Mouse (Mus musculus): ENCODE data around the gene Zfp637. TPM values are rescaled to one million over a fixed set of nuclear protein-coding genes. Genes with fewer than 3 reads are reported as not detected.
"Not testable (repeated sequence)": the region's sequence is repeated elsewhere in the genome, so short reads cannot be mapped to it uniquely, and the experiment has no call there.

Gene Zfp637
- 10 to 100 TPM; 26.8 to 35.7 (median 33.1) TPM for polyA plus RNA-seq (2017; shearing (Covaris generic))

GRCm38 (mm10) chr6:117840686-117841510 is at the start of gene Zfp637:
Gene Zfp637 (plus strand): TSS chr6:117841180.
- peak; percentile 96 for ATAC-seq

- no peak for ATAC-seq
These were observed 45.7 kb upstream of the Zfp637 start for GRCm38 (mm10) chr6:117795251-117795650.

GRCm38 (mm10) chr6:117800824-117801223 is 40.2 kb upstream of the Zfp637 start:
- no peak for ATAC-seq

GRCm38 (mm10) chr6:117801801-117802200 is 39.2 kb upstream of the Zfp637 start:
- ATAC-seq = no peak

- no peak for ATAC-seq
These were observed 33.2 kb upstream of the Zfp637 start for GRCm38 (mm10) chr6:117807756-117808155.

- no peak for ATAC-seq
These were observed 31.2 kb upstream of the Zfp637 start for GRCm38 (mm10) chr6:117809816-117810215.

GRCm38 (mm10) chr6:117810717-117811116 is 30.3 kb upstream of the Zfp637 start:
- ATAC-seq = no peak

- ATAC-seq = no peak
These were observed 29.7 kb upstream of the Zfp637 start for GRCm38 (mm10) chr6:117811256-117811655.

GRCm38 (mm10) chr6:117814681-117815080 is 26.3 kb upstream of the Zfp637 start:
- ATAC-seq = no peak

- ATAC-seq = no peak
These were observed 23.9 kb upstream of the Zfp637 start for GRCm38 (mm10) chr6:117817108-117817541.

- ATAC-seq = no peak
These were observed 20.7 kb upstream of the Zfp637 start for GRCm38 (mm10) chr6:117820327-117820726.

- peak; percentile 72 for ATAC-seq
These were observed 15.6 kb upstream of the Zfp637 start for GRCm38 (mm10) chr6:117825369-117825768.

- ATAC-seq = no peak
These were observed 12.7 kb upstream of the Zfp637 start for GRCm38 (mm10) chr6:117828273-117828672.

- no peak for ATAC-seq
These were observed 553 bp downstream of the Zfp637 start for GRCm38 (mm10) chr6:117841511-117841955.

- ATAC-seq = no peak
These were observed 3.6 kb downstream of the Zfp637 start for GRCm38 (mm10) chr6:117844597-117844996.

GRCm38 (mm10) chr6:117846671-117847070 is 5.7 kb downstream of the Zfp637 start:
- not testable (repeated sequence) for ATAC-seq

- ATAC-seq = no peak
These were observed 6.8 kb downstream of the Zfp637 start for GRCm38 (mm10) chr6:117847772-117848171.

GRCm38 (mm10) chr6:117848577-117848976 is 7.6 kb downstream of the Zfp637 start:
- ATAC-seq = no peak

GRCm38 (mm10) chr6:117851747-117852146 is 10.8 kb downstream of the Zfp637 start:
- ATAC-seq = peak; percentile 78

GRCm38 (mm10) chr6:117857990-117858389 is 17.0 kb downstream of the Zfp637 start:
- no peak for ATAC-seq

- ATAC-seq = no peak
These were observed 20.9 kb downstream of the Zfp637 start, which contains the start of gene Zfp239 for GRCm38 (mm10) chr6:117861848-117862247. Gene Zfp239 (plus strand): TSS chr6:117862100.

GRCm38 (mm10) chr6:117862465-117862864 is 21.5 kb downstream of the Zfp637 start:
- ATAC-seq = no peak

GRCm38 (mm10) chr6:117862899-117863620 is 22.1 kb downstream of the Zfp637 start:
- ATAC-seq = peak; percentile 95

- no peak for ATAC-seq
These were observed 22.8 kb downstream of the Zfp637 start for GRCm38 (mm10) chr6:117863751-117864150.
